7 mouse cellular contexts compared by ENCODE assay signal in the genomic region with DNA sequence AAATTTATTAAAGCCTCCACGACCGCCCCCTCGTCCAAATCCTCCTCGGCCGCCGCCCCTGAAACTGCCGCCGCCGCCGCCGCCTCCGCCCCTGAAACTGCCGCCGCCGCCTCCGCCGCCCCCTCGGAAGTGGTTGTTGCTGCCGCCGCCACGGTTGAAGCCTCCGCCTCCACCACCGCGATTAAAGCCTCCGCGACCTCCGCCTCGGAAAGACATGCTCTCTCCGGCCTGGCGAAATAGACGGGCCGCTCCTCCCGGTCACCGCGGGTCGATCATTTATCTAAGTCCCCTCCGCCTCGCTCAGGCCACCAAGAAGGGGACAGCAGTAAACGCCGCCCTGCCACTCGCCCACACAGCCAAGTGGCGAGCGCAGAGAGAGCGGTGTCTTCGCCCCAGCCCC. TPM values are rescaled to one million over a fixed set of nuclear protein-coding genes. Genes with fewer than 3 reads are reported as not detected.
DNase-seq lines count a peak whose midpoint lies in the region; ATAC-seq lines count a peak whose summit lies in the region.

No protein-coding gene starts in this region.

- H3K9ac ChIP-seq in liver, embryonic 15.5 days = peak overlapping the region; percentile 63
- peak overlapping the region; percentile 62 for H3K9ac ChIP-seq in neural tube, embryonic 14.5 days (replicated peaks; ENCODE audit: low read depth, low read length)

- H3K27me3 ChIP-seq in hindbrain, embryonic 10.5 days (ENCODE audit: insufficient read depth, poor library complexity, severe bottlenecking) = no peaks in the 10 kb centered on the region
- H3K27me3 ChIP-seq in liver, embryonic 15.5 days = no peaks in the 10 kb centered on the region
- H3K27me3 ChIP-seq in neural tube, embryonic 14.5 days (ENCODE audit: control insufficient read depth, insufficient read depth, low read length) = no peaks in the 10 kb centered on the region

- under 1% methylated on average over 45 of the region's 45 CpGs for WGBS in hindbrain, embryonic 10.5 days
- WGBS in liver, embryonic 15.5 days (ENCODE audit: insufficient replicate concordance) = under 1% methylated on average over 45 of the region's 45 CpGs
- under 1% methylated on average over 44 of the region's 45 CpGs for WGBS in neural tube, embryonic 14.5 days

- peak; percentile 11; the same call in 1 of the 2 replicates for ATAC-seq in liver, embryonic 15.5 days (ENCODE audit: insufficient read depth)
- no peak for ATAC-seq in neural tube, embryonic 14.5 days (ENCODE audit: low read depth)

- H3K4me1 ChIP-seq in hindbrain, embryonic 10.5 days (replicated peaks) = peaks cover 15% of the 10 kb centered on the region
- H3K4me1 ChIP-seq in liver, embryonic 15.5 days (replicated peaks) = peaks cover 33% of the 10 kb centered on the region
- peaks cover 11% of the 10 kb centered on the region for H3K4me1 ChIP-seq in neural tube, embryonic 14.5 days (ENCODE audit: control insufficient read depth, insufficient read depth, low read length)

- peak overlapping the region; percentile 96 for H3K4me2 ChIP-seq in liver, embryonic 15.5 days
- H3K4me2 ChIP-seq in neural tube, embryonic 14.5 days (ENCODE audit: low read depth, low read length) = peak overlapping the region; percentile 68

- peaks cover 30% of the 10 kb centered on the region for H3K36me3 ChIP-seq in hindbrain, embryonic 10.5 days
- peaks cover 28% of the 10 kb centered on the region for H3K36me3 ChIP-seq in liver, embryonic 15.5 days (replicated peaks)
- H3K36me3 ChIP-seq in neural tube, embryonic 14.5 days (ENCODE audit: control insufficient read depth, insufficient read depth, low read length) = no peaks in the 10 kb centered on the region; the same call in 1 of the 2 replicates

- H3K9me3 ChIP-seq in hindbrain, embryonic 10.5 days = no peaks in the 10 kb centered on the region
- no peaks in the 10 kb centered on the region for H3K9me3 ChIP-seq in liver, embryonic 15.5 days (replicated peaks)
- no peaks in the 10 kb centered on the region for H3K9me3 ChIP-seq in neural tube, embryonic 14.5 days (ENCODE audit: control insufficient read depth, low read length)

- H3K4me3 ChIP-seq in hindbrain, embryonic 10.5 days = peak overlapping the region; percentile 96
- H3K4me3 ChIP-seq in liver, embryonic 15.5 days (replicated peaks) = peak overlapping the region; percentile 89
- peak overlapping the region; percentile 90 for H3K4me3 ChIP-seq in neural tube, embryonic 14.5 days (ENCODE audit: low read depth, low read length)

- H3K27ac ChIP-seq in hindbrain, embryonic 10.5 days = peak overlapping the region; percentile 97
- peak overlapping the region; percentile 87 for H3K27ac ChIP-seq in liver, embryonic 15.5 days (replicated peaks)
- peak overlapping the region; percentile 93 for H3K27ac ChIP-seq in neural tube, embryonic 14.5 days (ENCODE audit: low read depth, low read length)

- peak; percentile 3 for DNase-seq in ovary, adult 18-20 months (ENCODE audit: low spot score)
- no peak for DNase-seq in ovary, postnatal 36 days (ENCODE audit: low spot score)
- peak; percentile 35 for DNase-seq in c-Kit-positive CD71-positive TER-119-positive erythroid progenitor cells, embryonic 14.5 days (ENCODE audit: low spot score)
- no peak for DNase-seq in hindbrain, embryonic 10.5 days (ENCODE audit: low spot score)
- no peak for DNase-seq in cerebellum, adult 8-10 months

RNA-seq across cellular contexts. Expression of gene Gar1, which starts 0.6 kb away (rescaled TPM):
- polyA plus RNA-seq in hindbrain, embryonic 10.5 days (2016; fragmentation: Nextera tagmentation; extraction: Ambion mirVana) = 97.3 and 98.8 TPM in 2 replicates
- polyA plus RNA-seq in liver, embryonic 15.5 days (2015; fragmentation: Nextera tagmentation; extraction: Ambion mirVana) = 39.9 and 40.0 TPM in 2 replicates
- 16.4 and 20.2 TPM in 2 replicates for polyA plus RNA-seq in neural tube, embryonic 14.5 days (2014; fragmentation: Nextera tagmentation; extraction: Ambion mirVana)

RNA-seq across cellular contexts. Expression of gene Cfi, which starts 5.1 kb away (rescaled TPM):
- 0.33 and 0.51 TPM in 2 replicates for polyA plus RNA-seq in hindbrain, embryonic 10.5 days (2016; fragmentation: Nextera tagmentation; extraction: Ambion mirVana)
- polyA plus RNA-seq in liver, embryonic 15.5 days (2015; fragmentation: Nextera tagmentation; extraction: Ambion mirVana) = 219 and 252 TPM in 2 replicates
- 0.16 and 0.33 TPM in 2 replicates for polyA plus RNA-seq in neural tube, embryonic 14.5 days (2014; fragmentation: Nextera tagmentation; extraction: Ambion mirVana)

RNA-seq across cellular contexts. Expression of gene Rrh, which starts 8.2 kb away (rescaled TPM):
- polyA plus RNA-seq in hindbrain, embryonic 10.5 days (2016; fragmentation: Nextera tagmentation; extraction: Ambion mirVana) = 0.09 and 0.14 TPM in 2 replicates
- polyA plus RNA-seq in liver, embryonic 15.5 days (2015; fragmentation: Nextera tagmentation; extraction: Ambion mirVana) = not detected in 2 replicates
- polyA plus RNA-seq in neural tube, embryonic 14.5 days (2014; fragmentation: Nextera tagmentation; extraction: Ambion mirVana) = 0.09 and 0.30 TPM in 2 replicates

RNA-seq across cellular contexts. Expression of gene Lrit3, which starts 26.8 kb away (rescaled TPM):
- polyA plus RNA-seq in hindbrain, embryonic 10.5 days (2016; fragmentation: Nextera tagmentation; extraction: Ambion mirVana) = not detected in 2 replicates
- polyA plus RNA-seq in liver, embryonic 15.5 days (2015; fragmentation: Nextera tagmentation; extraction: Ambion mirVana) = not detected in 2 replicates
- not detected in 2 replicates for polyA plus RNA-seq in neural tube, embryonic 14.5 days (2014; fragmentation: Nextera tagmentation; extraction: Ambion mirVana)

RNA-seq across cellular contexts. Expression of gene Pla2g12a, which starts 47.8 kb away (rescaled TPM):
- 27.6 and 28.1 TPM in 2 replicates for polyA plus RNA-seq in hindbrain, embryonic 10.5 days (2016; fragmentation: Nextera tagmentation; extraction: Ambion mirVana)
- polyA plus RNA-seq in liver, embryonic 15.5 days (2015; fragmentation: Nextera tagmentation; extraction: Ambion mirVana) = 71.4 and 77.9 TPM in 2 replicates
- polyA plus RNA-seq in neural tube, embryonic 14.5 days (2014; fragmentation: Nextera tagmentation; extraction: Ambion mirVana) = 36.4 and 43.0 TPM in 2 replicates

Comparison
In these comparisons a context has a peak if more than half of its experiments do, and no peak if none do; other contexts are left out.
1. DNase-seq: peak in ovary, adult 18-20 months (single experiment) and c-Kit-positive CD71-positive TER-119-positive erythroid progenitor cells, embryonic 14.5 days (single experiment); none in ovary, postnatal 36 days (single experiment), hindbrain, embryonic 10.5 days (single experiment) and cerebellum, adult 8-10 months (single experiment).
2. RNA of gene Cfi, which starts 5.1 kb away (polyA plus RNA-seq): 219 to 252 TPM in liver, embryonic 15.5 days; 0.33 to 0.51 TPM in hindbrain, embryonic 10.5 days and 0.16 to 0.33 TPM in neural tube, embryonic 14.5 days; every median in the first group is over 100 times any median in the second.
3. Peak in every context shown above with its lines, with median percentiles within 50 percentile points of each other: H3K27ac ChIP-seq and H3K4me3 ChIP-seq.